Mouse (Mus musculus) cerebellum, adult 11-12 months (tissue): ENCODE measurements around the gene Sptssb.

ENCODE experiments used
- DNase-seq: peaks from one replicate; pipeline ENCODE4 v3.0.0; 2022

Sptssb gene

DNA sequence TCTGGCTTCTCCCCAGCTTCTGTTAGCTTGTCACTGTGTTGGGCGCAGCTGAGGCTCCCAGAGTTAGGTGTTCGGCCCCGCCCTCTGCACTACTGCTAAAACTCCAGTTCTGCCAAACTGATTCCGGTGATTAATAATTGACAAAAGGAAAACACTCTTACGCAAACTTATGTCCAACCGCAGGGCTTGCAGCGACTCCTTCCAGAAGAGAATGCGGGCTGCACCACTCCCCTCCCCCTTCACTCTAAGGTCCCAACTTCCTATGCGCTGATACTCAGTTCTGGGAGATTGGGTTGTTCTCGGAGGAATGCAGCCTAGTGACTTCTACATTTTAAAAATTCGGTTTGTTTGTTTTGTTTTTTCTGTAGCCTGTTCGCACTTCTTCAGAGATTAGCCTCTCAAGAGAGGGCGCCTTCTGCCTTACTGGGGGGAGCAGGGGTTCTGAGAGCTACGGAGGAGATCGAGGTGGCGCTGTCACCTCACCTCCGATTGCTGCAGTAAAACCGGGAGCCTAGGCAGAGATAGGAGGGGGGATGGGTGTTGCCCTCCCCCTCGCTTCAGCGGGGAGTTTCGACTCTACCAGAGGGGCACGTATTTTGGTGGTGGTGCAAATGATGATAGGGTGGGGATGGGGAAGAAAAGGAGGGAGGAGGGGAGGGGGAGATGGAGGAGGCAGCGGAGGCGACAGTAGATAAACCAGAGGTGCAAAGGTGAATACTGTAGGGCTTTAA is at the start of gene Sptssb:
TSS of gene Sptssb (minus strand) at position 83 of the 731 bp plus-strand sequence.
- peak; percentile 83 for DNase-seq

DNA sequence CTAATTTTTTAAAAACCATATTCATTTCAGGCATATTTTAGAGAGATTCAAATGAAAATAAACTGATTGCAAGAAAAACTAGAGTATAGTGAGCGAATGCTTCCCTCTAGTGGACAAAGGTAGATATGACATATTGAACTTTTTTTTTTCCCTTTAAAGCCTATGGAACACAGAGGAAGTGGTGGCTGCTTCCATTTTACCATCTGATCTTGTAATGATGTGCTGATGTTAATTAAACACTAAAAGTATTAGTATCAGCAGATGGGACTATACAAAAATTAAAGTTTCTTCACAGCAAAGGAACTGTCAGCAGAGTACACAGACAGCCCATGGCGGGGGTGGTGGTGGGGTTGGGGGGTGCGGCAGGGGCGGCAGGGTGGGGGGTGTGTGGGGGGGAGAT is 48.3 kb upstream of the Sptssb start:
- no peak for DNase-seq

DNA sequence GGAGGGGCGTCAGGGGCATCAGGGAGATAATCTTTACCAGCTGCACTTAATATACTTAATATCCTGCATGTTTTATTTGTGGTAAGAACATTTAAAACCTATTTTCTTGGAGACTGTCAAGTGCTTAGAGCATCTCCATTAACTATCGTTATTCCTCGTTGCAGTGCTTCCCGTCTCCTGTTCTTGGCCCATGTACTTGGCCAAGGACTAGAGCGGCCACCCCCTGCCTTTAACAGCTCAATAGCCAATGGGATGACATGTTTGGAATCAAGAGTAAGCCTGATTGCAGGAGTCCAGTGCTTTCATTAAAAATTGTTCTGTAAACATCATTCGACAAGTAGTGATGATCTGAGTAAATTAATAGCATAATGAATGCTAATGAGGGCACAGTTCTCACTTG is 47.8 kb upstream of the Sptssb start:
- DNase-seq, result no peak

- DNase-seq, result peak; percentile 20
These were observed 43.2 kb upstream of the Sptssb start for GRCm38 (mm10) chr3:69902787-69903477.

DNA sequence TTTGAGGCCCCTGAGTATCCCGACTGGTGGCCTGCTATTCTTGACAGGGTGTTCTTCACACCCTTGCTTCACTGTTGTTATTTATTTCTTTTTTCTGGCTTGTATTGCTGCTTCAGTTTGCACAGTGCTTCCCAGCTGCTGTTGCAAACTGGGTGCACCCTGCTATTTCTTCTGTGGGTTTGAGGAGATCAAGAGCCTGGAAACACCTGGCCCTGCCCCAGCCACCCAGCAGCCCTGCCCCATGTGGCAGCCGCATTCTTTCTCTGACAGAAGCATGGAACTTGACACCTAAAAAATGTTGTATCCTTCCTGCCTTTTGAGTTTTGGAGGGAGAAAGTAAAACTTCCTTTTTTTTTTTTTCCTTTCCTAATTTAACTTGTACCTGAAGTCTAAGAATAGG is 42.6 kb upstream of the Sptssb start:
- no peak for DNase-seq

DNA sequence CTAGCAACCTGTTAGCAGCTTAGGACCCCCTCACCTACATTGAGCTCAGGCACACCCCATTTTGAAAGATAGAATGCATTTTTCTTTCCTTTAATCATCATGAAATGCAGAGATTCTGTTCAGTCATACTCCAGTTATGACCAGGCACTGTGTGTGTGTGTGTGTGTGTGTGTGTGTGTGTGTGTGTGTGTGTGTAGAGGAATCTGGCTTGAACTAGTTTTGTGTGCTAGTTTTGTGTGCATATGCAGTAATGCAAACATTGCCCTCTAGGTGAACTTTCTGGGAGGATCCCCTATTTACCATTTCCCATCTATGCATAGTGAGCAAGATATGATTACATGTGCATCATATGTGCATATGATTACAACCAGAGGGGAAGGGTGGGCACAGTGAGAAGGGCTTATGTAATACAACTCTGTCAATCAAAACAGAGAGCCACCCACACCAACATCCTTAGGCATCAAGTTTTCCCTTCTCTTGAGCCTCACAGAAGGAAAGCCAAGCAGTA is 42.2 kb upstream of the Sptssb start:
- DNase-seq, result no peak

- no peak for DNase-seq
These were observed 40.6 kb upstream of the Sptssb start for GRCm38 (mm10) chr3:69900335-69900734.

DNA sequence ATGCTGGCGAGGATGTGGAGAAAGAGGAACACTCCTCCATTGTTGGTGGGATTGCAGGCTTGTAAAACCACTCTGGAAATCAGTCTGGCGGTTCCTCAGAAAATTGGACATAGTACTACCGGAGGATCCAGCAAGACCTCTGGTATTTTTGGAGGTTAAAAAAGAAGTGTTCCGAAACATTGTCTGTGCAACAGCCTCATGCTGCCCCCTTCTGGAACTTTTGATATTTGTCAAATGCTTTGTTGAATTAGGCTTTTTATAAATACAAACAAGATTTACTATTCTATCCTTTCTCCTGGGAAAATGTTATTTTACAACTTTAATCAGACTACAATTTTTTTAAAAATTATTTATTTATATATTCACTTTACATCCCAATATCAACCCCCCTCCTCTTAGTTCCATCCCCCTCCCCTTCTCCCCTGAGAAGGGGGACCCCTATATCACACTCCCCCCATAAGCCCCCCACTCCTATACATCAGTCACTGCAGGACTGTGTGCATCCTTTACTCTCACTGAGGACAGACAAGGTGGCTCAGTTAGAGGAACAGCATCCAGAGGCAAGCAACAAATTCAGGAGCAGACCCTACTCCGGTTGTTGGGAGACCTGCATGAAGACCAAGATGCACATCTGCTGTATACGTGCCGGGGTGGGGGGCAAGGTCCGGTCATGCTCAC is 38.3 kb upstream of the Sptssb start:
- DNase-seq, result peak; percentile 32

DNA sequence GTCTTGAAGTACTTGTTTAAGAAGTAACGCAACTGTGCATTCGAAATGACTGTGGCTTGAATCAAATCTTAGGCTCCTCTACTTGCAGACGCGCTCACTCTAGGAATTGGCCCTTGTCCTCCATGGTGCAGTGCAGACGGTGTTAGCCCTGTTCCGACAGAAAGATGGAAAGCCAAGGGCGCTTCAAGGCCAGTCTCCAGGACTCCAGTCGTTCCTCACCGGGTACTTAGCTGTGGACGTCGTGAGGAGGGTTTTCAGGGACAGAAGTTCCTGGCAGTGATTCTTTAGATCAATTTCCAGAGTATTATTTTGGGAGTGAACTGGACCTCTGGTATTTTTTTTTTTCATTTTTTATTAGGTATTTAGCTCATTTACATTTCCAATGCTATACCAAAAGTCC is 35.8 kb upstream of the Sptssb start:
- DNase-seq, result peak; percentile 22

GRCm38 (mm10) chr3:69892187-69893094 is 32.7 kb upstream of the Sptssb start:
- no peak for DNase-seq

- DNase-seq, result peak; percentile 44
These were observed 26.1 kb upstream of the Sptssb start for GRCm38 (mm10) chr3:69885866-69886265.

DNA sequence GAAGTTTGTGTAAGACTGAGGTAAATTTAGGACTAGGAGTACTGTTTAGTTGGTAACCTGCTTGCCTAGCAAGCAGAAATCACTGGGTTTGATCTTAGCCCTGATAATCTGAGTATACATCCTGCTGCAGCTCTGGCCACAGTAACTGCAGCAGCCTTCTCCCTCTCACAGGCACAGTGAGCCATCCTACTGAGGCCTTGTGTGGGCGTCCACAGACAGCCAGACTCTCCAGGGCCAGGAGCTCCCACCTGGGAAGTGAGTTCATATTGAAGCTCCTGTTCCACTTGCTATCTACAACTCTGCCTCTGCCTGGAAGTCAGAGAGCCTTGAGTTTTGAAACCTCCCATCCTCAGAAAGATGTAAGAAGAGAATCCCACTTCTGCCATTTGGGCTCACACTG is 24.0 kb upstream of the Sptssb start:
- DNase-seq, result no peak

- no peak for DNase-seq
These were observed 17.8 kb upstream of the Sptssb start for GRCm38 (mm10) chr3:69877538-69877937.

DNA sequence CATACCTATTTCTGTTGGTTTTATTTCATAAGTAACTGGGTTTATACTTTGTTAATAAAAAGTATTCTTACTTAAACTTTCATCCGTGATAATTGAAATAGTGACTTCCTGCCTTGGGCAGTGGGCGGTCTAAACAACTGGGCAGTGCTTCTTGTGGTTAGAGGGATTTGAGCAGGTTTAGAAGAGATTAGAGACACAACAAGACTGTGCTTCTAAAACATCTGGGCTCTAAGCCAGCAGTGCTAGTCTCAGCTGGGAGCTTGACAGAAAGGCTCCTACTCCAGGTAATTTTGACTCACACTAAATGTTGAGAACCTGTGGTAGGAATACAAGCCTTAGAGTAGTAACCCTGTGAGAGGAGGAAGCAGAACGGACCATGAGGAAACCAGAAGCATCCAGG is 15.0 kb upstream of the Sptssb start:
- DNase-seq, result no peak

DNA sequence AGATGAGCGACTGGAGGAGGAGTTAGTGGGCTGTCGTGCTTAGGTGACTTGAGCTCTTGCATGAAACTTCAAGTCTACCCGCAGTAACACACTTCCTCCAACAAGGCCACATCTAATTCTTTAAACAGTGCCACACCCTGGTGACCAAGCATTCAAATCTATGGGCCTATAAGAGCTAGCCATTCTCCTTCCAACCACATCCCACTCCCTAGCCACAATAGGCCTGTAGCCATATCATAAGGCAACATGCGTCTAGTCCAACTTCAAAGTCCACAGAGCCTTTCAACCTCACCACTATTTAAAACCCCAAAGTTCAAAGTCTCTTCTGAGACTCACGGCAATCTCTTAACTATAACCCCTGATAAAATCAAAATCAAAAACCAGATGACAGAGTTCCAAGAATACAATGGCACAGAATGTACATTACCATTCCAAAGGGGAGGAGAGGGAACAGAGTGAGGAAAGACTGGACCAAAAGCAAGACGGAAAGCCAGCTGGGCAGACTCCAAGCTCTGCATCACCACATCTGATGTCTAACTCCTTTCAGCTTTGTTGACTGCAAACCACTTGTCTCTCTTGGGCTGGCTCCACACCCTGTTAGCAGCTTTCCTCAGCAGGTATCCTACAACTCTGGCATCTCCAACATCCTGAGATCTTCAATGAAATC is 13.1 kb upstream of the Sptssb start:
- no peak for DNase-seq

DNA sequence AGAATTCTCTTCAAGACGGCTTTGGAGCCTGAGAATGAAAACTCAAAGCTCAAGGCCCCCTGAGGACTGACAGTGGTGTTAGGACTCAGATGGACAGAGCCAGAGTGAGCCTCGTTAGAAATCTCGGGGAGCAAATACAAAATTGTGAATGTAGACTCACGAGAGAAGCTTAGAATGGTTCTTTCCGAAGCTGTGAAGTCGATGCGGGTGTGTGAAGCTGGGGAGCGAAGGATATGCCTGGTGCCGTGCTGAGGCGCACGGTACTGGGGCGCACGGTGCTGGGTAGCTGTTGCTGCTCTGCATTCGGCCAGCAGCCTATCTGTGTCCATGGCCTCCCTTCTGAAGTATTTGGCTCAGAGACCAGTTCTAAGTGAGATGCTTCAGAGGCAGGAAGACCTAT is 11.4 kb upstream of the Sptssb start:
- DNase-seq, result no peak

- DNase-seq, result no peak
These were observed 10.0 kb upstream of the Sptssb start for GRCm38 (mm10) chr3:69869702-69870101.

DNA sequence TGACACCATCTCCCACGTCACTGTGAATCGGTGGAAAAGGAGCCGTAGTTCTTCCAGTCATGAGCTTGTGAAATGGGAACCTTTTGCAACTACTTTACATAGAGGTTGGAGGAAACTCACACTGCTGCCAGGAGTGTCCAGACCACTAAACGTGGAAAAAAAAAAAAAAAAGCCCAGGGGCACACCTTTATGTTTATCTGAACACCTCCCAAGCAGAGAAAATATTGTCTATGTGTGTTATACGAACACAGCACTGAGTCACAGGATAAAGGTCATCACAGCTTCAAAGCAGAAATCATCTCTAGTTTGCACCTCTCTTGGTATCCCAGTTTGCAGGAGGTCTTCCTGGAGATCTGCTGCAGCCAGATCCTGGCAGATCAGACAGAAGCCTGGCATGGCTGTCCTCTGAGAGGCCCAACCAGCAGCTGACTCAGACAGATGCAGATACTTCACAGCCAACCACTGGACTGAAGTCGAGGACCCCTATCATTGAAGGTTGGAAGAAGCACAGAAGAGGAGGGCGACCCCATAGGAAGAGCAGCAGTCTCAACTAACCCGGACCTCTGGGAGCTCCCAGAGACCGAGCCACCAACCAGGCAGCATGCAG is 2.2 kb upstream of the Sptssb start:
- DNase-seq, result peak; percentile 55

GRCm38 (mm10) chr3:69860589-69861521 is 1.1 kb upstream of the Sptssb start:
- peak; percentile 92 for DNase-seq

GRCm38 (mm10) chr3:69839485-69839884 is 20.3 kb downstream of the Sptssb start:
- DNase-seq, result no peak

- no peak for DNase-seq
These were observed 30.2 kb downstream of the Sptssb start for GRCm38 (mm10) chr3:69829532-69829931.
